Mouse (Mus musculus) limb, embryonic 10.5 days (tissue): ENCODE results near the gene Ano10. TPM values are rescaled to one million over a fixed set of nuclear protein-coding genes. Genes with fewer than 3 reads are reported as not detected.
A peak's percentile ranks its signal among the peaks of the same experiment; 100 is the strongest.
"Not testable (repeated sequence)": the region's sequence is repeated elsewhere in the genome, so short reads cannot be mapped to it uniquely, and the experiment has no call there.

ENCODE experiments used
- DNase-seq: peaks from one replicate; pipeline ENCODE4 v3.0.0-alpha.2; 2017; ENCODE audit warnings: low spot score
- H3K27ac ChIP-seq: fragments of 300-500 bp; sonication (generic); 2 replicates; pipeline ENCODE4 v1.5.1; 2016; ENCODE audit warnings: mild to moderate bottlenecking
- H3K27me3 ChIP-seq: fragments of 300-500 bp; sonication (generic); 2 replicates; pipeline ENCODE4 v1.6.1; 2016; ENCODE audit warnings: low read depth, mild to moderate bottlenecking; ENCODE audit not compliant: poor library complexity, severe bottlenecking
- H3K36me3 ChIP-seq: fragments of 300-500 bp; sonication (generic); 2 replicates; pipeline ENCODE4 v1.6.1; 2016; ENCODE audit warnings: mild to moderate bottlenecking, moderate library complexity
- H3K4me1 ChIP-seq: fragments of 300-500 bp; sonication (generic); 2 replicates; pipeline ENCODE4 v1.6.1; 2016
- H3K4me3 ChIP-seq: fragments of 300-500 bp; sonication (generic); 2 replicates; pipeline ENCODE4 v1.5.1; 2016; ENCODE audit warnings: mild to moderate bottlenecking, moderate library complexity
- H3K9me3 ChIP-seq: fragments of 300-500 bp; sonication (generic); replicated peaks from 2 replicates; pipeline ENCODE4 v1.6.1; 2016; ENCODE audit warnings: mild to moderate bottlenecking
- WGBS: fragments of 180-500 bp; shearing (Covaris S2); methylation state at CpG from one replicate; pipeline ENCODE4 v1.1.7; 2016; 5-methylcytosine and 5-hydroxymethylcytosine counted together
- polyA plus RNA-seq: library from polyadenylated mRNA; unstranded; fragments of >200 nt; fragmentation: Nextera tagmentation; extraction: Ambion mirVana; gene quantifications from 2 replicates; pipeline ENCODE4 v1.2.1, GENCODE M21; 2016

Gene Ano10
- 18.0 and 26.2 TPM in 2 replicates for polyA plus RNA-seq

DNA sequence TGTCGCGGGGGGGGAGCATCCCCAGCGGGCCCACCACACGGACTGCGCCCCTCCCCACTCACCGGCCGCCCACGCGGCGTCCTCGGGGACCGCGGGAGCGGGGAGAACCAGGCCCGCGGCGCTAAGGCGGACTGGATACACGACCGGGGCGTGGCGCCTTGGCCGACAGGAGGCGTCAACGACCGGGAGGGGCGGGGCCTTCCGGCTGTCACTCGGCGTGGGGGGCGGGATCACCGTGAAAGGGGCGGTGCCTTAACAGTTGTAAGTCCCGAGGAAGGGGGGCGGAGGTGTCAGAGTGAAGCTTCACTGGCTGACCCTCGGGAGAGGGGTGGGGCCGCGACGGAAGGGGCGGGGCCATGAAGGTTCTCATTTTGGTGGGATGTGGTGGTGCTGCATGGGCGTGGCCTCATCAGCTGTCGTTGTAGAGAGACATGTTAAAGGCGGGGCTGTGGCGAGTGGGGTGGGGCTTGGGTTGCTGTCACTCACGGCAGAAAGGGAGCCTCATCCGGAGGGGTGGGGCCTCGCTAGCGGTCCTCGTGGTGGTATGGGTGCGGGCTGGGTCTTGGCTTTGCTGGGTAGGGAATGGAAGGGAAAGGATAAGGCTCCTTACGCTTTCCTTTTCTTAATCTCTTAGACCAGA is at the start of gene Ano10:
Gene Ano10, minus strand, starts transcription at position 182 of the 640 bp plus-strand sequence.
- under 1% methylated on average over 51 of the region's 51 CpGs for WGBS
- H3K27me3 ChIP-seq, result no peaks in the 10 kb centered on the region
- peaks cover 18% of the 10 kb centered on the region for H3K4me1 ChIP-seq
- peak within 1 kb of the TSS; percentile 84 for H3K4me3 ChIP-seq
- no peaks in the 10 kb centered on the region for H3K36me3 ChIP-seq
- peak; percentile 98 for DNase-seq
- H3K9me3 ChIP-seq, result no peaks in the 10 kb centered on the region
- peak within 1 kb of the TSS; percentile 89 for H3K27ac ChIP-seq

DNA sequence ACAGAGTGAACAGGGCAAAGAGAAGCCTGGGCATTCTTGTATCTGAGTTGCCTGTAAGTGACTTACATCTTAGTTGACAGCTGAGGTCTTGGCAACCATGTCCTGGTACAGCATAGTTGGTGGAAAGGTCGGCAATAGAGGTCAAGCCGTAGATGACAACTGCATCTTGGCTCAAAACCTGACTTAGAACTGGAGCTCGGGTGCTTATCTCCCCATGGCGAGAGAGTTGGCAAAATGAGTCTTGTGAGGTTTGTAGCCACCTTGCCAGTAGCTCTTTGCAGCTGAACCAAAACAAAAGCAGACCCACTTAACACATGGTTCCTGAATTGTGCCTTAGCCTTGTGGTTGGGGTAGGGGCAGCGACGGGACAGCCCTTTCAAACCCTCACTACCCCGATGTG is 49.2 kb upstream of the Ano10 start:
- H3K9me3 ChIP-seq, result no peaks in the 10 kb centered on the region
- no peaks in the 10 kb centered on the region for H3K27me3 ChIP-seq
- H3K36me3 ChIP-seq, result no peaks in the 10 kb centered on the region
- H3K4me1 ChIP-seq, result no peaks in the 10 kb centered on the region
- no peak for DNase-seq
- H3K27ac ChIP-seq, result no peak overlapping the region
- H3K4me3 ChIP-seq, result no peak overlapping the region
- WGBS, result 90% methylated on average over 7 of the region's 7 CpGs

DNA sequence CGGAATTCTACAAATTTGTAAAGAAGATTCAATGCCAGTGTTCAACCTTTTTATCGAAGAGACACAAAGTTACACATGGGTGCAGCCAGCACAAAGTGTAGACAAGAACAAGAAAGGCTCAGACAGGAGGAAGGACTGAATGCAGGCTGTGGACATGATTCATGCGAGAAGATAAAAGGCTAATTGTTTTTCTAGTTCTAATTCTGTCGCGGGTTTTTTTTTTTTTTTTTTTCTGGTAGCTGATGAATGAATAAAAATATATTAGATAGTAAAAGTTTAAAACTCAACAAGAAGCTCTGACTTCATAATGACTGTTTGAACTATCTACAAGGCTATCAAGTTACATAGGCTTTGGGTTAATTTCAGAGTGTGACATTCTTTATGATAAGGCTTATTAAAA is 45.7 kb upstream of the Ano10 start:
- Histone ChIP-seq H3K4me3 (no peak overlapping the region), H3K36me3 (no peaks in the 10 kb centered on the region), H3K27ac (no peak overlapping the region), H3K9me3 (no peaks in the 10 kb centered on the region), H3K4me1 (no peaks in the 10 kb centered on the region), H3K27me3 (no peaks in the 10 kb centered on the region)
- WGBS, result 83% methylated on average over 5 of the region's 5 CpGs
- no peak for DNase-seq

DNA sequence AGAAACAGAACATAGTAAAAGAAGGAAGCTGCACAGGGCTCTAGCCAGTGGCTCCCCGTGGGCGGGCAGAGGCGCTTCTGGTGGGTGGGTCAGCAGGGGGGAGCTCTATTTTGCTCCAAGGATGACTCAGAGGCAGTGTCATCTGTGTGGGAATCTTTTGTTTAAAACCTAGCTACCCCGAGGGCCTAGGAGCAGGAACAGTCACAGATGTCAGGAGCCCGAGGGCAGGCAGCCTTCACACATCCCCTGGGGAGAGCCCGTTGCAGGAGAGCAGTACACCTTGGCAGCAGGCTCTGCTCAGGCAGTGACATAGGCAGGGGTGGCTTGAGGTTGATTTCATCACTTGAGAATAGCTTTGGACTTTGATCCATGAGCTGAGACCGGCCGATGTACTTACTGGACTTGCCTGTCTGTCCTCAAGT is 43.3 kb upstream of the Ano10 start:
- H3K36me3 ChIP-seq, result no peaks in the 10 kb centered on the region
- DNase-seq, result no peak
- no peaks in the 10 kb centered on the region for H3K27me3 ChIP-seq
- 60% methylated on average over 8 of the region's 8 CpGs for WGBS
- no peaks in the 10 kb centered on the region for H3K4me1 ChIP-seq
- no peak overlapping the region for H3K4me3 ChIP-seq
- H3K27ac ChIP-seq, result no peak overlapping the region
- H3K9me3 ChIP-seq, result no peaks in the 10 kb centered on the region

DNA sequence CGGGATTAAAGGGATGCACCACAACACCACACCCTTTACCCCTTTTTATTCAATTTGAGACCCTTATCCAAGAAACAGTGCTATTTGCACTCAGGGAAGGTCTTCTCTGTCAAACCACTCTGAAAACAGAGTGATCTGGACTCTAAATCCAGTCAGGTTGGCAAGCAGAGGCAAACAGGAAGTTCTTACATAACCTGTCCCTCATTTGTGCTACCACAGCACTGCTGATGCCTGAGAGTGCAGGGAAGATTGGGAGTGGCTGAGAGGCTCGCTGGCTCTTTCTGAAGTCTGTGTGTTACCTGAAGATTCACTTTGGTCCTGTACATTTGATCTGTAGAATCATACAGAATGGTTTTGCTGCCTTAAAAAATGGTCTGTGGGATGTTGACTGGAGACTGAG is 42.5 kb upstream of the Ano10 start:
- Histone ChIP-seq H3K9me3 (no peaks in the 10 kb centered on the region), H3K4me1 (no peaks in the 10 kb centered on the region), H3K36me3 (no peaks in the 10 kb centered on the region), H3K27me3 (no peaks in the 10 kb centered on the region), H3K27ac (no peak overlapping the region), H3K4me3 (no peak overlapping the region)
- no peak for DNase-seq
- 78% methylated on average over 2 of the region's 2 CpGs for WGBS

DNA sequence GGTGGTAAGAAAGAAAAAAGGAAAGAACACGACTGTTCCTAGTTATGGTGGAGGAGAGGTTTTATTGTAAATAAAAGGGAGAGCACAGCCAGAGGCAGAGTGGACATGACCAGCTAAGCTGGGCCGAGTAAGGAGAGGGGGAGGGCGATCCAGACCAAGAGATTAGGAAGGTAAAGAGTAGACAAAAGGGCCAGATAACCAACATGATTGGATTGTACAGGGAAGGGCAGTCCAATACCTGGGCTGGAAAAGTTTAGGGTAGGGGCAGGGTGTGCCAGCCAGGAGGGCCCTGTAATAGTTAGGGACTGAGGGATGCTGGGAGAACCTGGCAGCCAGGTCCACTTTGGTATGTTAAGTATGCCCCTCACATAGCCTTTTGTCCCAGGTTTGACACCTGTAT is 34.0 kb upstream of the Ano10 start:
- H3K27ac ChIP-seq, result no peak overlapping the region
- 71% methylated on average over 3 of the region's 3 CpGs for WGBS
- H3K4me3 ChIP-seq, result no peak overlapping the region
- H3K36me3 ChIP-seq, result no peaks in the 10 kb centered on the region
- no peaks in the 10 kb centered on the region for H3K9me3 ChIP-seq
- no peak for DNase-seq
- no peaks in the 10 kb centered on the region for H3K27me3 ChIP-seq
- no peaks in the 10 kb centered on the region for H3K4me1 ChIP-seq

DNA sequence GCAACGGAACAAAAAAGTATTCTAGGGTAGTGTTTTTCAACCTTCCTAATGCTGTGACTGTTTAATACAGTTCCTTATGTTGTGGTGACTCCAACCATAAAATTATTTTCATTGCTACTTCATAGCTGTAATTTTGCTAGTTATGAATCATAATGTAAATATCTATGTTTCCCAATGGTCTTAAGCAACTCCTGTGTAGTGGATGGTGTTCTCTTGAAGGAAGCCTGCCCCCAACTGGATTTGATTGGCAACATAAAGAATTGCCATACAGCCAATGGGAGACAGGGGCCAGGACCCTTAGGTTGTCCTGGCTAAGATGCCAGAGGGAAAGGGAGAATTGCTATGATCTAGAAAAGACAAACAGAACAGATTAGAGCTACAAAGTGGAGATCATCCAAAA is 31.8 kb upstream of the Ano10 start:
- H3K27me3 ChIP-seq, result no peaks in the 10 kb centered on the region
- H3K4me3 ChIP-seq, result no peak overlapping the region
- no peak for DNase-seq
- H3K4me1 ChIP-seq, result no peaks in the 10 kb centered on the region
- no peaks in the 10 kb centered on the region for H3K9me3 ChIP-seq
- WGBS, result 93% methylated on average over 1 of the region's 1 CpGs
- no peak overlapping the region for H3K27ac ChIP-seq
- H3K36me3 ChIP-seq, result no peaks in the 10 kb centered on the region

DNA sequence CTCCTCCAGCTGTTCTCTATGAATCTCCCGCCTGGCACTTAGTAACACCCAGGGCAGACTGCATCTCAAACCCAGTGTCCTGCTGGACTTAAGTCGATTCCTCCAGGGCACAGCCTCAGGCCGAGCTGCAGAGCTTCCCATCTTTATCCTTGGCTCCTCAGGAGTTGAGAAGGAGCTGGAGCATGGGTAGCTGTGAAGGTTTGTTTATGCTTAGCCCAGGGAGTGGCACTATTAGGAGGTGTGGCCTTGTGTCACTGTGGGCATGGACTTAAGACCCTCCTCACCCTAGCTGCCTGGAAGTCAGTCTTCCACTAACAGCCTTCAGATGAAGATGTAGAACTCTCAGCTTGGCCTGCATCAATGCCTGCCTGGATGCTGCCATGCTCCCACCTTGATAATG is 28.1 kb upstream of the Ano10 start:
- no peak overlapping the region for H3K27ac ChIP-seq
- no peak for DNase-seq
- WGBS, result 73% methylated on average over 3 of the region's 3 CpGs
- no peaks in the 10 kb centered on the region for H3K4me1 ChIP-seq
- no peak overlapping the region for H3K4me3 ChIP-seq
- no peaks in the 10 kb centered on the region for H3K9me3 ChIP-seq
- no peaks in the 10 kb centered on the region for H3K36me3 ChIP-seq
- no peaks in the 10 kb centered on the region for H3K27me3 ChIP-seq

DNA sequence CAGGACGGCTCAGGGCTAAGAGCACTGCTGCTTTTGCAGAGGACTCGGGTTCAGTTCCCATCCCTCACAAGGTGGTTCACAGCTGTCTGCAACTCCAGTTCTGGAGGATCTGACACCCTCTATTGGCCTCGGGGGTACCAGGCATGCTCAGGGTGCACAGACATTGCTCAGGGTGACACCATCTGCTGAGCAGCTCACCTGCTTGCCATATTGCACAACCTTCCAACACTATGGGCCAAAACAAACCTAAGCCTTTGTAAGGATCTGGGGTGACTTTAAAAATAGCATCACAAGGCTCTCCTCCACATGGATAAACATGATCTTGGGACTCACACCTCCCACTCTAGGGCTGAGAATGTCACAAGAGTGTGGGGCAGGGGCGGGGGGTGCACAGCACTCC is 26.4 kb upstream of the Ano10 start:
- Histone ChIP-seq H3K27me3 (no peaks in the 10 kb centered on the region), H3K27ac (no peak overlapping the region), H3K36me3 (no peaks in the 10 kb centered on the region), H3K4me3 (no peak overlapping the region), H3K4me1 (no peaks in the 10 kb centered on the region), H3K9me3 (no peaks in the 10 kb centered on the region)
- 91% methylated on average over 4 of the region's 4 CpGs for WGBS
- no peak for DNase-seq

DNA sequence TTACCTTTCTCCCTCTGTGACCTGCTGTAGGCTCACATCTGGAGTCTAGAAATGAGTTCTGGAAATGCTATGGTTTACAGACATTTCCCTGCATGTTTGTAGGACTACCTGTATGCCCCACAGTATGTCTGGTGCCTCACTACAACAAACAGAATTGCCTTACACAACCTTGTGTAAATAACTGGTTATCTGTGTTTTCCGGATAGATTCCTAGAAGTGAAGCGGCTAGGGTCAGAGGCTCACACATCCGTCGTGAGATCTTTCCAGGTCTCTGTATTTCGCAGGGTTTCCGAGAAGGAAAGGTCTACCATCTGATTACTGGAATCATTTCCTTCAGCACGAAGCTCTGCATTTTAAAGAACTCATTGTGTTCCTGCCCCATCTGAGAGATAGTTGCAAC is 22.3 kb upstream of the Ano10 start:
- H3K4me1 ChIP-seq, result no peaks in the 10 kb centered on the region
- WGBS, result 95% methylated on average over 7 of the region's 7 CpGs
- H3K27ac ChIP-seq, result no peak overlapping the region
- H3K4me3 ChIP-seq, result no peak overlapping the region
- no peaks in the 10 kb centered on the region for H3K36me3 ChIP-seq
- no peaks in the 10 kb centered on the region for H3K27me3 ChIP-seq
- DNase-seq, result no peak
- no peaks in the 10 kb centered on the region for H3K9me3 ChIP-seq

DNA sequence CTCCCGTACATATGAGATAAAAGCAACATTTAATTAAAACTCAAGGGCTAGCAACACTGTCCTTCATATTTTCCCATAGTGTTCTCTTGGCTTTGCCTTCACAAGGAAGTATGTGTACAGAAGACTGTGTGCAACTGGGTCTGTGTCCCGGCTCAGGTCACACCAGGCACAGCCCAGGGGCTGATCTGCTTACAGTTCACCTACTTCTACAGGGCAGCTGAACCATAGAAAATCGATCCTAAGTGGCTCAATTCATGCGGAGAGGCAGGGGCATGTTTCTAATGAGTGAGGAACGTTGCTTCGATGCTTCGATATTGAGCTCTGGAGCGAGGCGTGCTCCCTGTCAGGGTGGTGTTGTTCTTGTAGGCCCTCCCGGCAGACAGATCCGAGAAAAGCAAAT is 21.3 kb upstream of the Ano10 start:
- H3K9me3 ChIP-seq, result no peaks in the 10 kb centered on the region
- H3K4me1 ChIP-seq, result peaks cover 8% of the 10 kb centered on the region; the same call in 1 of the 2 replicates
- H3K27me3 ChIP-seq, result no peaks in the 10 kb centered on the region
- H3K27ac ChIP-seq, result no peak overlapping the region
- 92% methylated on average over 11 of the region's 11 CpGs for WGBS
- H3K4me3 ChIP-seq, result no peak overlapping the region
- no peak for DNase-seq
- H3K36me3 ChIP-seq, result no peaks in the 10 kb centered on the region

DNA sequence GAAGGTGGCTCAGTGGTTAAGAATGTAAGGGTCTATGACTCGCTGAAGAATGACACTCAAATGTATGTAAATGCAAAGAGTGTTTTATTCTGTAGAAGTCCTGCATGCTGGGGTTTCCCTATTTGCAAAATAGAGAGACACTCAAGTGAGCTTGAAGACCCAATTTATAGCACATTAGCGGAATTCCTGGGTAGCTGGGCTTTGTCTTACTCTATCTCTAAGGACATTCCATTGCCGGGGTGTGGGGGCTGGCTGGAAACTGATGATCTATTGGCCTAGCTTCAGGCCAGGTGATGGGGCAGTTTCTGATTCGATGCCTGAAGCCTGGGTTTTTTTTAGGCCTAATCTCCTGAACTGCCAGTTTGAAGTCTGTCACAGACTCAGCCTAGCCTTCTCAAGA is 20.7 kb upstream of the Ano10 start:
- H3K27ac ChIP-seq, result no peak overlapping the region
- H3K9me3 ChIP-seq, result no peaks in the 10 kb centered on the region
- WGBS, result 59% methylated on average over 4 of the region's 4 CpGs
- H3K36me3 ChIP-seq, result no peaks in the 10 kb centered on the region
- no peaks in the 10 kb centered on the region for H3K27me3 ChIP-seq
- no peak for DNase-seq
- H3K4me1 ChIP-seq, result peaks cover 9% of the 10 kb centered on the region; the same call in 1 of the 2 replicates
- no peak overlapping the region for H3K4me3 ChIP-seq

DNA sequence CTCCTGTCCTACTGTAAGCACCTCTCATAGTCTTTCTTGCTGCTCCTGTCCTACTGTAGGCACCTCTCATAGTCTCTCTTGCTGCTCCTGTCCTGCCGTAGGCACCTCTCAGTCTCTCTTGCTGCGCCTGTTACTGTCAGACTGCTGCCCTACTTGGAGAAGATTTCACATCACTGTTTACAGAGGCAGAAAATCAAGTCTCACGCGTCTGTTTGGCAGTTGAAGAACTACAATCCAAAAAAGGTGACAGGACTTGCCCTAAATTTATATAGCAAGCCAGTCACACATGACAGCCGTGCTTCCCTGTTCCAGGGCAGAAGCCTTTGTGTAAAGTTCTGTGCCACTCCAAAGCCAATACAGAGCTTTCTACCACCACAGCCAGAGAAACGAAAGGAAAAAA is 20.2 kb upstream of the Ano10 start:
- H3K27ac ChIP-seq, result no peak overlapping the region
- H3K27me3 ChIP-seq, result no peaks in the 10 kb centered on the region
- DNase-seq, result no peak
- 93% methylated on average over 6 of the region's 6 CpGs for WGBS
- H3K4me1 ChIP-seq, result peaks cover 13% of the 10 kb centered on the region; the same call in 1 of the 2 replicates
- no peaks in the 10 kb centered on the region for H3K9me3 ChIP-seq
- no peak overlapping the region for H3K4me3 ChIP-seq
- H3K36me3 ChIP-seq, result no peaks in the 10 kb centered on the region

DNA sequence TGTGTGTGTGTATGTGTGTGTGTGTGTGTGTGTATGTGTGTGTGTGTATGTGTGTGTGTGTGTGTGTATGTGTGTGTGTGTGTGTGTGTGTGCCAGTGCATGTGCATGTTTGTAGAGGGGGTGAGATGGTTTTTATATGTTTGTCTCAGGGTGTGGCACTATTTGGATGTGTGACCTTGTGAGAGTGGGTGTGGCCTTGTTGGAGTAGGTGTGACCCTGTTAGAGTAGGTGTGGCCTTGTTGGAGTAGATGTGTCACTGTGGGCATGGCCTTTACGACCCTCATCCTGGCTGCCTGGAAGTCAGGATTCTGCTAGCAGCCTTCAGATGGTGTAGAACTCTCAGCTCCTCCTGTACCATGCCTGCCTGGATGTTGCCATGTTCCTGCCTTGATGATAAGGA is 18.9 kb upstream of the Ano10 start:
- H3K27ac ChIP-seq, H3K36me3 ChIP-seq, H3K4me3 ChIP-seq, H3K9me3 ChIP-seq, DNase-seq, H3K27me3 ChIP-seq: not testable (repeated sequence)
- peaks cover 13% of the 10 kb centered on the region; the same call in 1 of the 2 replicates for H3K4me1 ChIP-seq
- WGBS, result 62% methylated on average over 1 of the region's 1 CpGs
